Mouse (Mus musculus) forebrain, embryonic 14.5 days (tissue): ENCODE data around the gene Dach1. TPM values are rescaled to one million over a fixed set of nuclear protein-coding genes. Genes with fewer than 3 reads are reported as not detected.
A peak's percentile ranks its signal among the peaks of the same experiment; 100 is the strongest.

Source experiments
- ATAC-seq: fragments of 200-750 bp; cut with Nextera tagmentation; 2 replicates; pipeline ENCODE4 v1.8.0; 2017; ENCODE audit warnings: mild to moderate bottlenecking, moderate library complexity
- DNase-seq: peaks from one replicate; pipeline ENCODE4 v3.0.0-alpha.2; 2015; ENCODE audit warnings: low spot score
- H3K27ac ChIP-seq: fragments of 300-500 bp; sonication (generic); 2 replicates; pipeline ENCODE4 v1.5.1; 2014; ENCODE audit warnings: low read depth, mild to moderate bottlenecking, control low read depth, low read length, moderate library complexity
- H3K27me3 ChIP-seq: fragments of 300-500 bp; sonication (generic); replicated peaks from 2 replicates; pipeline ENCODE4 v1.6.1; 2014; ENCODE audit warnings: low read length, control low read depth, mixed read lengths; ENCODE audit not compliant: control insufficient read depth, insufficient read depth
- H3K36me3 ChIP-seq: fragments of 300-500 bp; sonication (generic); 2 replicates; pipeline ENCODE4 v1.6.1; 2014; ENCODE audit warnings: low read length, control low read depth; ENCODE audit not compliant: control insufficient read depth, insufficient read depth
- H3K4me1 ChIP-seq: fragments of 300-500 bp; sonication (generic); 2 replicates; pipeline ENCODE4 v1.6.1; 2014; ENCODE audit warnings: antibody characterized with exemption, low read length, control low read depth; ENCODE audit not compliant: control insufficient read depth, insufficient read depth
- H3K4me2 ChIP-seq: fragments of 300-500 bp; sonication (generic); 2 replicates; pipeline ENCODE4 v1.6.1; 2014; ENCODE audit warnings: mild to moderate bottlenecking, control low read depth, low read length
- H3K4me3 ChIP-seq: fragments of 300-500 bp; sonication (generic); 2 replicates; pipeline ENCODE4 v1.5.1; 2014; ENCODE audit warnings: low read depth, low read length, control low read depth
- H3K9ac ChIP-seq: fragments of 300-500 bp; sonication (generic); 2 replicates; pipeline ENCODE4 v1.6.1; 2014; ENCODE audit warnings: mild to moderate bottlenecking, low read length, control low read depth, moderate library complexity
- H3K9me3 ChIP-seq: fragments of 300-500 bp; sonication (generic); replicated peaks from 2 replicates; pipeline ENCODE4 v1.6.1; 2016; ENCODE audit warnings: low read length, control low read depth, mixed read lengths; ENCODE audit not compliant: control insufficient read depth
- WGBS: fragments of 180-500 bp; shearing (Covaris S2); extraction: QIAGEN DNeasy Blood & Tissue Kit; methylation state at CpG from one replicate; pipeline ENCODE4 v1.1.7; 2014; 5-methylcytosine and 5-hydroxymethylcytosine counted together
- polyA plus RNA-seq: library from polyadenylated mRNA; unstranded; fragments of >200 nt; fragmentation: Nextera tagmentation; extraction: Ambion mirVana; gene quantifications from 2 replicates; pipeline ENCODE4 v1.2.1, GENCODE M21; 2014

The Dach1 gene
- polyA plus RNA-seq, 1 experiment from 2014 or later: 10.8 TPM

GRCm38 (mm10) chr14:97829865-97830264, 339.7 kb downstream of the Dach1 start:
- Histone ChIP-seq H3K4me1 (no peaks in the 10 kb centered on the region), H3K9me3 (no peaks in the 10 kb centered on the region), H3K9ac (no peak overlapping the region), H3K27ac (no peak overlapping the region), H3K36me3 (no peaks in the 10 kb centered on the region), H3K4me3 (no peak overlapping the region), H3K4me2 (no peak overlapping the region), H3K27me3 (no peaks in the 10 kb centered on the region)
- WGBS: 85% methylated on average over 3 of the region's 3 CpGs
- ATAC-seq: no peak
- no peak for DNase-seq

- Histone ChIP-seq H3K4me3 (no peak overlapping the region), H3K9me3 (no peaks in the 10 kb centered on the region), H3K4me1 (peaks cover 3% of the 10 kb centered on the region; the same call in 1 of the 2 replicates), H3K4me2 (no peak overlapping the region), H3K9ac (no peak overlapping the region), H3K27me3 (no peaks in the 10 kb centered on the region), H3K27ac (no peak overlapping the region), H3K36me3 (no peaks in the 10 kb centered on the region)
- 27% methylated on average over 7 of the region's 7 CpGs for WGBS
- DNase-seq (peak; percentile 90), ATAC-seq (peak; percentile 92)
These were observed 354.9 kb downstream of the Dach1 start for GRCm38 (mm10) chr14:97814555-97815175.

- Histone ChIP-seq H3K4me2 (no peak overlapping the region; the same call in 1 of the 2 replicates), H3K4me3 (no peak overlapping the region), H3K4me1 (peaks cover 3% of the 10 kb centered on the region; the same call in 1 of the 2 replicates), H3K9ac (no peak overlapping the region), H3K27me3 (no peaks in the 10 kb centered on the region), H3K27ac (no peak overlapping the region), H3K9me3 (no peaks in the 10 kb centered on the region), H3K36me3 (no peaks in the 10 kb centered on the region)
- peak; percentile 70 for DNase-seq
- peak; percentile 40; the same call in 1 of the 2 replicates for ATAC-seq
- 37% methylated on average over 11 of the region's 11 CpGs for WGBS
These were observed 356.0 kb downstream of the Dach1 start for GRCm38 (mm10) chr14:97813557-97813956.

- no peaks in the 10 kb centered on the region for H3K36me3 ChIP-seq
- H3K9ac ChIP-seq: no peak overlapping the region
- DNase-seq (no peak), ATAC-seq (no peak)
- no peak overlapping the region for H3K4me3 ChIP-seq
- 93% methylated on average over 5 of the region's 5 CpGs for WGBS
- H3K27me3 ChIP-seq: no peaks in the 10 kb centered on the region
- no peak overlapping the region for H3K4me2 ChIP-seq
- H3K27ac ChIP-seq: no peak overlapping the region
- no peaks in the 10 kb centered on the region for H3K4me1 ChIP-seq
- H3K9me3 ChIP-seq: no peaks in the 10 kb centered on the region
These were observed 374.1 kb downstream of the Dach1 start for GRCm38 (mm10) chr14:97795385-97795952.

- no peaks in the 10 kb centered on the region for H3K27me3 ChIP-seq
- H3K9ac ChIP-seq: no peak overlapping the region
- peaks cover 5% of the 10 kb centered on the region; the same call in 1 of the 2 replicates for H3K9me3 ChIP-seq
- WGBS: 88% methylated on average over 2 of the region's 2 CpGs
- DNase-seq: no peak
- no peak overlapping the region for H3K4me2 ChIP-seq
- H3K4me1 ChIP-seq: no peaks in the 10 kb centered on the region
- no peak for ATAC-seq
- H3K27ac ChIP-seq: no peak overlapping the region
- H3K4me3 ChIP-seq: no peak overlapping the region
- H3K36me3 ChIP-seq: no peaks in the 10 kb centered on the region
These were observed 395.3 kb downstream of the Dach1 start for GRCm38 (mm10) chr14:97774135-97774767.

- Histone ChIP-seq H3K36me3 (no peaks in the 10 kb centered on the region), H3K9ac (no peak overlapping the region), H3K9me3 (no peaks in the 10 kb centered on the region), H3K27me3 (no peaks in the 10 kb centered on the region), H3K4me3 (no peak overlapping the region), H3K4me1 (0 out of 2 replicates have a peak, but pooled peaks cover 2% of the 10 kb centered on the region), H3K4me2 (no peak overlapping the region), H3K27ac (no peak overlapping the region)
- DNase-seq (peak; percentile 58), ATAC-seq (peak; percentile 61; the same call in 1 of the 2 replicates)
- WGBS: 4% methylated on average over 4 of the region's 4 CpGs
These were observed 415.2 kb downstream of the Dach1 start for GRCm38 (mm10) chr14:97754400-97754799.

GRCm38 (mm10) chr14:97753973-97754372, 415.6 kb downstream of the Dach1 start:
- no peak overlapping the region for H3K4me2 ChIP-seq
- ATAC-seq: no peak
- no peaks in the 10 kb centered on the region for H3K27me3 ChIP-seq
- DNase-seq: no peak
- no peak overlapping the region for H3K27ac ChIP-seq
- H3K9ac ChIP-seq: no peak overlapping the region
- H3K36me3 ChIP-seq: no peaks in the 10 kb centered on the region
- H3K4me3 ChIP-seq: no peak overlapping the region
- no peaks in the 10 kb centered on the region for H3K9me3 ChIP-seq
- H3K4me1 ChIP-seq: 0 out of 2 replicates have a peak, but pooled peaks cover 2% of the 10 kb centered on the region
- WGBS: 22% methylated on average over 2 of the region's 2 CpGs

GRCm38 (mm10) chr14:97743252-97743651, 426.3 kb downstream of the Dach1 start:
- WGBS: 92% methylated on average over 2 of the region's 2 CpGs
- DNase-seq (no peak), ATAC-seq (no peak)

GRCm38 (mm10) chr14:97742785-97743184, 426.8 kb downstream of the Dach1 start:
- no peak overlapping the region for H3K4me3 ChIP-seq
- DNase-seq: no peak
- WGBS: 52% methylated on average over 4 of the region's 4 CpGs
- H3K36me3 ChIP-seq: no peaks in the 10 kb centered on the region
- no peaks in the 10 kb centered on the region for H3K27me3 ChIP-seq
- ATAC-seq: no peak
- H3K27ac ChIP-seq: no peak overlapping the region
- no peaks in the 10 kb centered on the region for H3K4me1 ChIP-seq
- H3K9ac ChIP-seq: no peak overlapping the region
- no peaks in the 10 kb centered on the region for H3K9me3 ChIP-seq
- no peak overlapping the region for H3K4me2 ChIP-seq

More at GRCm38 (mm10) chr14:97743252-97743651, 426.3 kb downstream of the Dach1 start:
- H3K9me3 ChIP-seq: no peaks in the 10 kb centered on the region
- H3K9ac ChIP-seq: no peak overlapping the region
- no peak overlapping the region for H3K4me2 ChIP-seq
- no peaks in the 10 kb centered on the region for H3K36me3 ChIP-seq
- no peak overlapping the region for H3K4me3 ChIP-seq
- no peaks in the 10 kb centered on the region for H3K27me3 ChIP-seq
- H3K4me1 ChIP-seq: no peaks in the 10 kb centered on the region
- no peak overlapping the region for H3K27ac ChIP-seq
